Mouse (Mus musculus) thymus, postnatal 0 days (tissue): ENCODE measurements around the gene Olfr155. TPM values are rescaled to one million over a fixed set of nuclear protein-coding genes. Genes with fewer than 3 reads are reported as not detected.
A peak's percentile ranks its signal among the peaks of the same experiment; 100 is the strongest.

Source experiments
- DNase-seq: peaks from one replicate; pipeline ENCODE4 v3.0.0-alpha.2; 2015; ENCODE audit warnings: low spot score
- polyA plus RNA-seq: library from polyadenylated mRNA; unstranded; fragments of >200 nt; fragmentation: Nextera tagmentation; extraction: Ambion mirVana; gene quantifications from 2 replicates; pipeline ENCODE4 v1.2.1, GENCODE M21; 2015

Olfr155 gene
- not detected in 2 replicates for polyA plus RNA-seq

- DNase-seq = no peak
Observed at GRCm38 (mm10) chr4:43851265-43851664, at the start of gene Olfr155. Gene Olfr155, plus strand, starts transcription at chr4:43851565.

DNA sequence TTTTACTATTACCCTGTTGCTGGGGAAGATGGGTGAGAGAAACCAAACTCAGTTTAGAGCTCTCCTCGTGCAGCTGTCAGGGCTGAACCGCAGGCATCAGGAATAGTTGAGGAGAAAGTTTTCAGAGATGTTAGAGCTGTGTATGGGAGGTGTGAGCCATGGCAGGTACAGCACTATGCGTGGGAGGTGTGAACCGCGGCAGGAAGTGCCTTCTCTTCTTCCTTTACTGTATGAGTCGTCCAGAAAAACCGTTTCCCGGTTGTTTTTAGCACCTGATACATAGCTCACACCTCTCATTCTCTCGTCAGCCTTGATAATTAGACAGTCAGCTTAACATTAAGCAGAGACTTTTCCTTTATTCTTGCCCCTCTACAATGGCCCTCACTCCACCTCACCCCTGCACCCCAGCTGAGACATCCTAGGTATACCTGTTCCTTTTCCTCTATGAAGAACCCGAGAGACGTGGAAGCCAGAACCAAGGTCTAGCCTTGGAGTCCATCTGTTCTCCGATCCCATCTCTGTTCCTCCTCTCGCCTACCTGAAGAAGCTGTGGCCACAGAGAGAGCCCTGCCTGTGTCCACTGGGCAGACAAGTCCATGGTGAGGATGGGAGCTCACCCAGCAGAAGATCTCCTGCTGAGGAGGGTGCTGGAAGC is 28.3 kb upstream of the Olfr155 start:
- DNase-seq = no peak

- no peak for DNase-seq
Observed at GRCm38 (mm10) chr4:43823845-43824337, 27.5 kb upstream of the Olfr155 start, which contains the start of gene Olfr156. Gene Olfr156, minus strand, starts transcription at chr4:43823895.

DNA sequence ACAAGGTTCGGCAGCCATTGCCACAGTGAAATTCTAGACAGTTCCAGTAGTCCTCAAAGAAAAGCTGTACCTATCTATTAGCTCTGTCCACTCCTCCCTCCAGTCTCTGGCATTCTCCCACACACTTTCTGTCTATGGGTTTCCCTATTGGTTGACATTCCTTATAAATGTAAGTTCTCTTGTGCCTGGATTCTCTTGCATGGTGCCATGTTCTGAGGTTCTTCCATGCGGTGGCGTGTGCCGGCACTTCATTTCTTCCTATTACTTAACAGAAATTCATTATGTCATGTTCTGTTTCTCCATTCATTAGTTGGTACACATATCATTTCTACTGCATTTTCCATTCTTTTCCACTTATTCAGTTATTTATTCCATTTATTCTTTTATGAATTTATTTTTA is 22.6 kb upstream of the Olfr155 start:
- DNase-seq = no peak

DNA sequence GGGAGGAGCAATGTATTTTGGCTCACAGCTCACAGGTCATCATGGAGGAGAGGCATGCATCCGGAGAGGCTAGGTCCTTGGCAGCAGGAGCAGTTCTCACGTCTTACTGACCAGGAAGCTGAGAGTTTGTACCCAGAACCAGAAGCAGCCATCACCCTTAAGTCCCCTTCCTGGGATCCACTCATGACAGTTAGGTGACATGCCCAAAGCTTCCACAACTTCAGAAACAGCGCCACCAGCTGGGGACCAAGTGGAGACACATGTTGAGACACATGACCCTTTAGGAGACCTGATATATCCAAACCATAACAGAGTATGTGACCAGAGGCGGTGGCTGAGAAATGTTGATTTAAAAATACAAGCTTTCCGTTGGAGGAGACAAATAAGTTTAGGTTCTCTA is 19.3 kb upstream of the Olfr155 start:
- DNase-seq = no peak

DNA sequence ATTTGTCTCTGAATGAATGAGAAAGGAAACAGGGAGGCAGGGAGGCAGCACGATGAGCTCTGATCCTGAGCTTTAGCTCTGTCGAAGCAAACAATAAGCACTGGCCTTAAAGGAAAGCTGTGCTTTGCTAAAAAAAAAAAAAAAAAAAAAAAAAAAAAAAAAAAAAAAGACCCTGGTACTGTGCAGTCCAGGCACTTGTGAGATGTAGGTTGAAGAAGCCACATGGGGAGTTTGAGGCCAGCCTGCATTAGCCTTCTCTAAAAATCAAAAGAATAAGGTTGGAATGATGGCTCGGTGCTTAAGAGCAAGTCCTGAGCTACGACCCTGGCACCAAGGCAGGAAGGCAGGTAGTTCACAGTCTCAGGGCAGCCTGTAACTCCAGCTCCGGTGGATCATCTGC is 17.6 kb upstream of the Olfr155 start:
- no peak for DNase-seq

- no peak for DNase-seq
Observed at GRCm38 (mm10) chr4:43834749-43835148, 16.6 kb upstream of the Olfr155 start.

GRCm38 (mm10) chr4:43838326-43838725 is 13.0 kb upstream of the Olfr155 start:
- no peak for DNase-seq

- no peak for DNase-seq
Observed at GRCm38 (mm10) chr4:43840101-43840500, 11.3 kb upstream of the Olfr155 start, which contains the start of gene Olfr157. Gene Olfr157, minus strand, starts transcription at chr4:43840201.

DNA sequence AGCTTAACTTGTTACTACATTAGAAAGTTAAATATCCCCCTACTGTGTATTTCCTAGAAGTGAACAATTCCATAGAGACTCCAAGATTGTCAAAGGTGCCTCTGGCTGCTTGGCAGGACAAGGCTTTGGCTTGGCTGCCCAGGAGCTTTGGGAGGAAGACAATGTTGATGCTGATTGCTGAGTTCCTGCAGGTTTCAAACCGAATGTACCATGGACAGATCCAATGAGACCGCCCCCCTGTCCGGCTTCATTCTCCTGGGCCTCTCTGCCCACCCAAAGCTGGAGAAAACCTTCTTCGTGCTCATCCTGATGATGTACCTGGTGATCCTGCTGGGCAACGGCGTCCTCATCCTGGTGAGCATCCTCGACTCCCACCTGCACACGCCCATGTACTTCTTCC is 2.7 kb downstream of the Olfr155 start:
- no peak for DNase-seq

GRCm38 (mm10) chr4:43859886-43860285 is 8.5 kb downstream of the Olfr155 start:
- DNase-seq = no peak

DNA sequence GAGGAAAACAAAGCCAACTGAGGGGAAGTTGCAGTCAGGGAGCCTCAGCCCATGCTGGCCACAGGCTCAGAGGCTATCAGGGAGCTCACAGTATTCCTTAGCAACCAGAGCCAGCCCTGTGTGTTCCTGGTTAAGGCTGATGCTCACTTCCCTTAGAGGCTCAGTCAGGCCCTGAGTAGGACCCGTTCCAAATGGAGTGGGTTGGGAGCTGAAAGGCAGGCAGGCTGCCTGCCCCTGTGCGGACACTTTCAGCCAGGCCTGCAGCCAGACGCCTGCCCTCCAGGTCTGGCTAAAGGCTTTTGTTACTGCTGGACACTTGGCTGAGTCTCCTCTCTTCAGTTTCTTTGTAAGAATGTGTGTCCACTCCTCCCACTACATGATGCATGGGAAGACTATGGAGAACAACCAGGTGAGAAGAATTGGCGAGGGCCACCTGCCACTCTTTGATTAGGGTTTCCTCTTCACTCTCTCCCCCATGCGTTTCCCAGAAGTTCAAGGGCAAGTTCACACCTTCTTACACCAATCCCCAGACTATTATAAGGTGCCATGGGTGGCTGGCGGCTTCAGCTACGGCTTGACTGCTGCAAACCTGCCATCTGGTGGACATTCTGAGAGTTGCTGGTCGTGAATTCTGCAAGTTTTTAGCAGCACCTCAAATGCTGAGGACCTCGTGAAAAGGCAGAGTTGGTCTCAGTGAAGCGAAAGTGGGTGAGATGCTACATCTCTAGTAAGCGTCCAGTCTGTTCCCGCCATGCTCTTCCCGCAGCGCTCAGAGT is 9.6 kb downstream of the Olfr155 start:
- peak; percentile 69 for DNase-seq

GRCm38 (mm10) chr4:43863298-43863697 is 11.9 kb downstream of the Olfr155 start:
- no peak for DNase-seq

- no peak for DNase-seq
Observed at GRCm38 (mm10) chr4:43869821-43870220, 18.5 kb downstream of the Olfr155 start.

DNA sequence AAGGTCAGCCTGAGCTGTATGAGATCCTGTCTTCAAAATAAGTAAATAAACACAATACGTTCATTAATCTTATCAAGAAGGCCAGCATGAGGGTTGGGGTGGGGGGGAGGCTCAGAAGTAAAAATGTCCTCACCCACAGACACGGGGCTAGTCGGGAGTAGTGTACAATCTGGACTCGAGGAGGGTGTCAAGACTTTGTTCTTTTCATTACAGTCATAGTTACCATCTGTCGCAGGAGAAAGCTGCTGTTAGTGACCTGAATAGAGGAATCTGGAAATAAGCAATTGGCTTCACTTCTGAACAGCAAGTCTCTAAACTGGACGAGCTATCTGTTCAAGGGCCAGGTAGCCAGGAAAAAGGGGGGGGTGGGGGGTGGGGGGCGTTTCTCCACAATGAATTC is 23.1 kb downstream of the Olfr155 start:
- no peak for DNase-seq

DNA sequence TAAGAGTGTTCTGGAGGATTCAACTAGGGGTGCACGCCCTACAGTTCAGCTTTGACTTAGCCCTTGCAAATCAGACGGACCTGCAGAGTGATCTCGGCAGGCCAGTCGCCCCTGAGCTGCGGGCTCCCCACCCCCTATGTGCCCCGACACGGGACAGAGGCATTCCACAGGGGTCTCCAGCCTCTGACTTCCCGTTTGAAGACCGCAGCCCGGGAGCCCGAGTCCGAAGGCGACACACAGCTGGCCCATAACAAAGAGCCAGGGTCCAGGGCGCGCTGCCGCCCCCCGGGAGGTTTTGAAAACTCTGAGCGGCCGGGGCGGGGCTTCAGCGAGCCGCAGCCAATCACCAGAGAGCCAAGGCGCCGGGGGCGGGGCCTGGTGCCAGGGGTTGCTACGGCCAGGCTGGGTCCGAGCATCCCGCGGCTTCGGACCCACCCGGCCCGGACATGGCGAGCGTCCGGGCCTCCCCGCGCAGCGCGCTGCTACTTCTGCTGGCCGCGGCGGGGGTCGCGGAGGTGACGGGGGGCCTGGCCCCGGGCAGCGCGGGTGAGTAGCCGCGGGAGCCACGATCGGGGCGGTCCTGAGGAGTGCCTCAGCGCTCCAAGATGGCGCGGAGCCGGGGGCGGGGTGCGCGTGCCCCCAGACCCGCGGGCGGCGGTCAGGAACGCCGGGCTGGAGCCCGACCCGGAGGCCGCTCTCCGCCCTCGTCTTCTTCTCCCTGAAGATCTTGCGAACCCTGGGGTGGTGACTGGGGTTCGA is 24.0 kb downstream of the Olfr155 start, which contains the start of gene Reck:
Gene Reck, plus strand, starts transcription at position 371 of the 759 bp plus-strand sequence.
- DNase-seq = peak; percentile 78

- DNase-seq = no peak
Observed at GRCm38 (mm10) chr4:43875919-43876411, 24.6 kb downstream of the Olfr155 start.

DNA sequence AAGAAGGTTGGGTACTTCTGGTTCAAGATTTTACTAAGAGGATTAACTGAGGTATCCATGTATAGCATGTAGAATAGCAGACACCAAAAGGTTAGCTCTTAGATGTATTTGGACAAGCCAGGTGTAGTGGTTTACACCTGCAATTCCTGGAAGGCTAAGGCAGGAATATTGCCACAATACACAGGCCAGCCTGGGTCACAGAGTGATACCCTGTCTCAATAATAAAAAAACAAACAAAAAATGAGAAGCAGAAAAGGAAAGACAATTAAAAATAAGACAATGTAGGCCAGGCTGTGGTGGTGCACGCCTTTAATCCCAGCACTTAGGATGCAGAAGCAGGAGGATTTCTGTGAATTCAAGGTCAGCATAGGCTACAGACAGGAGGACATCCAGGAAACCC is 25.9 kb downstream of the Olfr155 start:
- no peak for DNase-seq

- no peak for DNase-seq
Observed at GRCm38 (mm10) chr4:43878121-43878776, 26.9 kb downstream of the Olfr155 start.

DNA sequence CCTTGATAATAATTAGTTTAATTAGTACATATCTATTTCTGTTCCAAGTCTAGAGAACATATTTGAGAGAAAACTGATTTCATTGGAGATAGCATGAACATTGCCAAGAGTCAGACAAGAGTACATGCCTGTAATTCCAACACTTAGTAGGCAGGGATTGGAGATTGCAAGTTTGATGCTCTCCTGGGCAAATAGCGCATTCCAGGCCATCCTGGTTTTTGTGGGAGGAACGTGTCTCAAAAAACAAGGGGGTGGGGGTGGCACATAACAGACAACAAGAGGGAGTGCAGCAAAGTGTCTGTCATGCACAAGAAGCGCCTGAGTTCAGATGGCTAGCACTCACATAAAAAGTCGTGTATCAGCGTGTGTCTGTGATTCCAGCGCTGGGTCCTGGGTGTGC is 28.2 kb downstream of the Olfr155 start:
- no peak for DNase-seq

- no peak for DNase-seq
Observed at GRCm38 (mm10) chr4:43884196-43884595, 32.8 kb downstream of the Olfr155 start.
